Mouse (Mus musculus) G1E (cell line): ENCODE results near the gene Cnpy3.

Source experiments
- CTCF ChIP-seq: IDR thresholded peaks from 2 replicates; pipeline ENCODE4 v1.5.1; 2012; ENCODE audit warnings: low read depth, low read length, inconsistent platforms, mixed read lengths
- POLR2AphosphoS5 ChIP-seq: IDR thresholded peaks from 2 replicates; pipeline ENCODE4 v1.6.1; 2012; ENCODE audit warnings: low read depth, low read length, inconsistent platforms; ENCODE audit not compliant: insufficient replicate concordance

GRCm38 (mm10) chr17:46721077-46721476, 30.9 kb downstream of the Cnpy3 start:
- TF ChIP-seq CTCF (no peak), POLR2AphosphoS5 (no peak)
